Mouse (Mus musculus): ENCODE data around the gene Mak.
"Not testable (repeated sequence)": the region's sequence is repeated elsewhere in the genome, so short reads cannot be mapped to it uniquely, and the experiment has no call there.

Gene Mak

GRCm38 (mm10) chr13:40994487-40995263, 84.8 kb downstream of the Mak start:
- peak in 1 of 2 experiments; percentile 23 for DNase-seq

GRCm38 (mm10) chr13:40988418-40988817, 91.1 kb downstream of the Mak start:
- no peak for DNase-seq

- DNase-seq = not testable (repeated sequence)
Observed at GRCm38 (mm10) chr13:40987608-40988303, 91.8 kb downstream of the Mak start.

GRCm38 (mm10) chr13:40986081-40986480, 93.4 kb downstream of the Mak start:
- no peak for DNase-seq

GRCm38 (mm10) chr13:40982759-40983158, 96.7 kb downstream of the Mak start:
- DNase-seq = no peak

GRCm38 (mm10) chr13:40979321-40979720, 100.2 kb downstream of the Mak start:
- peak in 1 of 2 experiments; percentile 23 for DNase-seq

GRCm38 (mm10) chr13:40978652-40979051, 100.9 kb downstream of the Mak start:
- DNase-seq = peak in 1 of 2 experiments; percentile 33

GRCm38 (mm10) chr13:40977609-40978008, 101.9 kb downstream of the Mak start:
- peak; percentile 56 to 64 for DNase-seq

Measured in lung, adult 18-20 months (tissue).